Mouse (Mus musculus) heart, embryonic 11.5 days (tissue): ENCODE results near the gene Fxyd7. TPM values are rescaled to one million over a fixed set of nuclear protein-coding genes. Genes with fewer than 3 reads are reported as not detected.

Experiments
- ATAC-seq: fragments of 200-750 bp; cut with Nextera tagmentation; replicated peaks from 2 replicates; pipeline ENCODE4 v1.8.0; 2017; ENCODE audit warnings: moderate library complexity; ENCODE audit not compliant: insufficient number of reproducible peaks, low FRiP score, low TSS enrichment
- H3K27ac ChIP-seq: fragments of 300-500 bp; sonication (generic); 2 replicates; pipeline ENCODE4 v1.5.1; 2014; ENCODE audit warnings: mild to moderate bottlenecking, low read depth, low read length
- H3K27me3 ChIP-seq: fragments of 300-500 bp; sonication (generic); 2 replicates; pipeline ENCODE4 v1.6.1; 2014; ENCODE audit warnings: mild to moderate bottlenecking, low read length, mixed read lengths; ENCODE audit not compliant: control insufficient read depth, insufficient read depth
- H3K36me3 ChIP-seq: fragments of 300-500 bp; sonication (generic); 2 replicates; pipeline ENCODE4 v1.6.1; 2014; ENCODE audit warnings: mild to moderate bottlenecking, low read length, moderate library complexity, mixed read lengths; ENCODE audit not compliant: control insufficient read depth, insufficient read depth
- H3K4me1 ChIP-seq: fragments of 300-500 bp; sonication (generic); 2 replicates; pipeline ENCODE4 v1.6.1; 2014; ENCODE audit warnings: low read length; ENCODE audit not compliant: control insufficient read depth, insufficient read depth
- H3K4me2 ChIP-seq: fragments of 300-500 bp; sonication (generic); 2 replicates; pipeline ENCODE4 v1.6.1; 2014; ENCODE audit warnings: mild to moderate bottlenecking, moderate library complexity
- H3K4me3 ChIP-seq: fragments of 300-500 bp; sonication (generic); 2 replicates; pipeline ENCODE4 v1.5.1; 2014; ENCODE audit warnings: low read depth, low read length
- H3K9ac ChIP-seq: fragments of 300-500 bp; sonication (generic); 2 replicates; pipeline ENCODE4 v1.6.1; 2014; ENCODE audit warnings: mild to moderate bottlenecking, low read depth, low read length, moderate library complexity
- H3K9me3 ChIP-seq: fragments of 300-500 bp; sonication (generic); replicated peaks from 2 replicates; pipeline ENCODE4 v1.6.1; 2016; ENCODE audit warnings: low read length; ENCODE audit not compliant: control insufficient read depth
- WGBS: fragments of 180-500 bp; shearing (Covaris S2); extraction: QIAGEN DNeasy Blood & Tissue Kit; methylation state at CpG from one replicate; pipeline ENCODE4 v1.1.7; 2014; ENCODE audit not compliant: insufficient replicate concordance; 5-methylcytosine and 5-hydroxymethylcytosine counted together
- polyA plus RNA-seq: library from polyadenylated mRNA; unstranded; fragments of >200 nt; fragmentation: Nextera tagmentation; extraction: Ambion mirVana; gene quantifications from 2 replicates; pipeline ENCODE4 v1.2.1, GENCODE M21; 2014

The Fxyd7 gene
- 2.5 and 4.9 TPM in 2 replicates for polyA plus RNA-seq

DNA sequence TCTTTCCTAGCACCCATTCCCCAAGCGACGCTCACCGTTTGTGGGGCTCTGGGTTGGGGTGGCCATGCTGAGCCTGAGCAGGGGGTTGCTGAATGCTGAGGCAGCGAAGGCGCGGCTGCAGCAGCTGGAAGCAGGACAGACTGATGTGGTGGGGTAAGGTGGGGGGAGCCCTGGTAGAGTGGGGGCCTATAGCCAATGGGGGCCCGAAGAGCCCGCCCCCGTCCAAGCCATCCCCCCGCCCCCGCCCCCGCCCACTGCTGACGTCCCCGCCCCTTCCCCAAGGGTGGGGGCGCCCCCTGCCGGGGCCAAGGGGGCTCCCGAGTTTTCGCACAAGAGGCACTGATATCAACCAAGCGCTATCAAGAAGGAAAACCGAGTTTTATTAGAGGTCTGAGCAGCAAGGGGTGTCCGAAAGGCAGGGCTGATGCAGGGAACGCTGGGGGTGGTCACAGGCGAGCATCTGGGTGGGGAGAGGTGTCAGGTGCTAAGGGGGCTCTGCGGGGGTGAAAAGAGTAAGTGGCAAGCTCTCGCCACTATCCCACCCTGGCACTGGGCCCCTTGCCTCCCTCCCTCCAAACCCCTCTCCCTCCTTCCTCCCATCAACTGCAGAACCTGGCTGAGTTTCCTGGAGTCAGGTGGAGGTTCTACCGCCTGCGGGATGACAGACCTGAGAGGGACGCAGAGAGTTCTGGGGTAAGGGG is at the start of gene Fxyd7:
Gene Fxyd7, minus strand, starts transcription at position 147 of the 701 bp plus-strand sequence.
- H3K9ac ChIP-seq: no peak within 1 kb of the TSS
- no peak for ATAC-seq
- H3K36me3 ChIP-seq: no peaks in the 10 kb centered on the region
- peaks cover 39% of the 10 kb centered on the region for H3K27me3 ChIP-seq
- peak within 1 kb of the TSS; percentile 58 for H3K4me2 ChIP-seq
- WGBS: 2% methylated on average over 27 of the region's 28 CpGs
- peak within 1 kb of the TSS; percentile 32 for H3K4me3 ChIP-seq
- H3K9me3 ChIP-seq: no peaks in the 10 kb centered on the region
- H3K4me1 ChIP-seq: peaks cover 38% of the 10 kb centered on the region
- no peak within 1 kb of the TSS for H3K27ac ChIP-seq

- Histone ChIP-seq H3K36me3 (no peaks in the 10 kb centered on the region), H3K27me3 (peaks cover 8% of the 10 kb centered on the region; the same call in 1 of the 2 replicates), H3K9me3 (no peaks in the 10 kb centered on the region), H3K4me2 (no peak overlapping the region), H3K9ac (no peak overlapping the region), H3K27ac (no peak overlapping the region), H3K4me1 (peaks cover 5% of the 10 kb centered on the region; the same call in 1 of the 2 replicates), H3K4me3 (no peak overlapping the region)
- no peak for ATAC-seq
- 74% methylated on average over 14 of the region's 14 CpGs for WGBS
These were observed 49.5 kb upstream of the Fxyd7 start for GRCm38 (mm10) chr7:31100786-31101185.

- no peak for ATAC-seq
- 78% methylated on average over 6 of the region's 6 CpGs for WGBS
These were observed 48.3 kb upstream of the Fxyd7 start for GRCm38 (mm10) chr7:31099612-31099982.

DNA sequence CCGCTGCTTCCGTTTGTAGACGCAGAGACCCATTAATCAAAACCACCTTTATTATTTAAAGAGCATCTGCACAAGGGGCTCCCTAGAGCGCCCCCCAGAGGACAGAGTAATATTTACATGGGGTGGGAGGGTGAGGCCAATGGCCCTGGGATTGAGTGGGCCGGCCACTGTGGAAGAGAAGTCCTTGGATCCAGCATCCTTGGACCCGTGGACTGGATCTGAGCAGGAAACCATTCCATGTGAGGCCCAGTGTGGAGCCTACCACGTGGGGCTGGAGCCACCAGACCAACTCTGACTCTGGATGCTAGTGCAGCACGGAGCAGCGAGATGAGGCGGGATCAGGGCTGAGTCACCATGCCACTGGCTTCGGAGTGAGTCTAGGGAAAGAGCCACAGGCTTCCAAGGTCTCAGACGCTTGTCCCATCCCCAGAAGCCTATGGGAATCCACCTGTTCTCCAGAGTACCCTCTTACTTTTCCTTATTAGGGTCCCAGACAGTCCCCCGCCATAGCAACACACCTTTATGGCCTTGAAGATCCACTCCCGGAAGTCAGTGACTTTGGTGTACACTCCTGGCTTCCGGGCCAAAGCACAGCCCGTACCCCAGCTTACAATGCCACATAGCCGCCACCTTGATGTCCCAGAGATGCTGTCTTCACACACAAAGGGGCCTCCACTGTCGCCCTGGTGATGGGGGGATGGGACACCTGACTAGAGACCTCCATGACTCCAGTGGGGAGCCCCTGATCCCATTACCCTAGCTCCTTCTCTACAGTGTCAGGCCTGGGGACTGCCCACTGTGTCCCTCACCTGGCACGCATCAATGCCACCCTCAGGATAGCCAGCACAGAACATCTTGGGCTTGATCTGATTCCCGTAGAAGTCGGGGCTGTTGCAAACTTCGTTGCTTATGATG is 47.7 kb upstream of the Fxyd7 start:
- no peak for ATAC-seq
- peaks cover 8% of the 10 kb centered on the region; the same call in 1 of the 2 replicates for H3K27me3 ChIP-seq
- no peak overlapping the region for H3K4me3 ChIP-seq
- no peaks in the 10 kb centered on the region for H3K4me1 ChIP-seq
- H3K4me2 ChIP-seq: no peak overlapping the region
- H3K9me3 ChIP-seq: no peaks in the 10 kb centered on the region
- no peak overlapping the region for H3K9ac ChIP-seq
- WGBS: 77% methylated on average over 22 of the region's 22 CpGs
- H3K36me3 ChIP-seq: no peaks in the 10 kb centered on the region
- H3K27ac ChIP-seq: no peak overlapping the region

More at GRCm38 (mm10) chr7:31099612-31099982, 48.3 kb upstream of the Fxyd7 start:
- Histone ChIP-seq H3K9ac (no peak overlapping the region), H3K4me3 (no peak overlapping the region), H3K4me2 (no peak overlapping the region), H3K9me3 (no peaks in the 10 kb centered on the region), H3K36me3 (no peaks in the 10 kb centered on the region), H3K27me3 (peaks cover 8% of the 10 kb centered on the region; the same call in 1 of the 2 replicates), H3K4me1 (no peaks in the 10 kb centered on the region), H3K27ac (no peak overlapping the region)

- H3K9ac ChIP-seq: 0 out of 2 replicates have a peak overlapping the region, but pooled peaks have one; percentile 12
- peak overlapping the region; percentile 18; the same call in 1 of the 2 replicates for H3K4me3 ChIP-seq
- H3K36me3 ChIP-seq: no peaks in the 10 kb centered on the region
- peak; percentile 83; the same call in 1 of the 2 replicates for ATAC-seq
- peaks cover 1% of the 10 kb centered on the region; the same call in 1 of the 2 replicates for H3K27me3 ChIP-seq
- H3K9me3 ChIP-seq: no peaks in the 10 kb centered on the region
- peak overlapping the region; percentile 54 for H3K4me2 ChIP-seq
- 35% methylated on average over 20 of the region's 20 CpGs for WGBS
- no peaks in the 10 kb centered on the region for H3K4me1 ChIP-seq
- no peak overlapping the region for H3K27ac ChIP-seq
These were observed 46.4 kb upstream of the Fxyd7 start for GRCm38 (mm10) chr7:31097583-31098248.

DNA sequence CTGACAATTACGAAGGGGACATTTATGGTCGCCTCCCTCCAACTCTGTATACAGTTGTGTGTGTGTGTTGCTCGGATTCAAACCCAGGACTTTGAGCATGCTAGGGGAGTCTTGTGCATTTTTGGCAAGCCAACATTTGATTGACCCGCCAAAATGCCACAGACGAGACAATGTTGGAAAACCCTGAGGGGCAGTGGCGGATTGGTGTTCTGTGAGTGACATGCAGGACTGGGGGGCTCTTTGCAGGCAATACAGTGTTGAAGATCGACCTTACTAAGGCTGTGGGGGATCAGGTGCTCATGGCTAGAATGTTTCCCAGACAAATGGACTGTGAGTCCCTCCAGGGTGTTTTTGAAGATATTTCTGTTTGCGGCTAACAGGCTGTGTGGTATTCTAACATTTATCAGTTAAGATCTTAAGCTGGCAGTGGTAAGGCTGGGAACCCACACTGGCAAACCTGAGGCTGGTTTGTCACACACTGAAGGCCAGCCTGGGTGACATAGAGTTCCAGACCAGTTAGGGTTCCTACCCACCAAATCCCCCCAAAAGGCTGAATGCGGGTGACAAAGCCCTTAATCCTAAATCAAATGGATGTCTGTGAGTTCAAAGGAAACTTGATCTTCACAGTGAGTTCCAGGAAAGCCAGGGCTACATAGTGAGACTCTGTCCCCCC is 45.8 kb upstream of the Fxyd7 start:
- no peaks in the 10 kb centered on the region for H3K9me3 ChIP-seq
- H3K36me3 ChIP-seq: no peaks in the 10 kb centered on the region
- ATAC-seq: no peak
- no peaks in the 10 kb centered on the region; the same call in 1 of the 2 replicates for H3K27me3 ChIP-seq
- 70% methylated on average over 9 of the region's 9 CpGs for WGBS
- no peaks in the 10 kb centered on the region for H3K4me1 ChIP-seq
- H3K4me3 ChIP-seq: no peak overlapping the region
- H3K9ac ChIP-seq: no peak overlapping the region
- H3K27ac ChIP-seq: no peak overlapping the region
- no peak overlapping the region for H3K4me2 ChIP-seq

- no peak overlapping the region for H3K4me3 ChIP-seq
- no peaks in the 10 kb centered on the region; the same call in 1 of the 2 replicates for H3K27me3 ChIP-seq
- H3K9me3 ChIP-seq: no peaks in the 10 kb centered on the region
- no peaks in the 10 kb centered on the region for H3K36me3 ChIP-seq
- no peak overlapping the region for H3K9ac ChIP-seq
- H3K4me2 ChIP-seq: no peak overlapping the region
- WGBS: 28% methylated on average over 12 of the region's 12 CpGs
- ATAC-seq: no peak
- no peak overlapping the region for H3K27ac ChIP-seq
- H3K4me1 ChIP-seq: no peaks in the 10 kb centered on the region
These were observed 43.7 kb upstream of the Fxyd7 start for GRCm38 (mm10) chr7:31094774-31095501.
